Mouse (Mus musculus): ENCODE data around the gene Pou2f3. TPM values are rescaled to one million over a fixed set of nuclear protein-coding genes. Genes with fewer than 3 reads are reported as not detected.

The Pou2f3 gene
- polyA plus RNA-seq, 1 experiment from 2014 or later, result 0.22 TPM

GRCm38 (mm10) chr9:43238631-43239545, 28.7 kb upstream of the Pou2f3 start:
- no peaks in the 10 kb centered on the region for H3K27me3 ChIP-seq
- H3K9me3 ChIP-seq, result no peaks in the 10 kb centered on the region
- peak; percentile 11; the same call in 1 of the 2 replicates for ATAC-seq (ENCODE audit: borderline replicate concordance, extremely low read depth, low FRiP score, low TSS enrichment)
- peaks cover 50% of the 10 kb centered on the region for H3K4me1 ChIP-seq
- H3K4me3 ChIP-seq, result peak overlapping the region; percentile 90
- no peaks in the 10 kb centered on the region for H3K36me3 ChIP-seq
- H3K27ac ChIP-seq, result peak overlapping the region; percentile 90
- H3K4me2 ChIP-seq, result peak overlapping the region; percentile 85
- WGBS, result 2% methylated on average over 51 of the region's 51 CpGs
- H3K9ac ChIP-seq, result peak overlapping the region; percentile 80

DNA sequence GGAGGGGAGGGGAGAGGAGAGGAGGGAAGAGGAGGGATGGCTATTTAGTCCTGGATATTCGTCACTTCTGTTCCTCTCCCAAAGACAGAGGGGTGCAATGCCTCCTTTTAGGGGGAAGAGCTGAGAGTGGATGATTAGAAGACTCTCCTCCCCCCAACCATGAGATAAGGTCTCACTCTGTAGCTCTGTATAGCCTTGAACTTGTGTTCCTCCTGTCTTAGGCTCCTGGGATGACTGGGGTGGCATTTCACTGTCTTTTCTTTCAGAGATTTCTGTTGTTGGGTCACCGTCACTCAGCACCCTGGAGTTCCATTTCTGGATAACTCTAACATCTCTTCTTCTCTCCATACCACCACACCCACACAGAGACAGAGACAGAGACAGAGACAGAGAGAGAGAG, 28.0 kb upstream of the Pou2f3 start:
- no peak for ATAC-seq (ENCODE audit: borderline replicate concordance, extremely low read depth, low FRiP score, low TSS enrichment)
- Histone ChIP-seq H3K4me2 (peak overlapping the region; percentile 85), H3K9ac (peak overlapping the region; percentile 80), H3K27ac (peak overlapping the region; percentile 90; the same call in 1 of the 2 replicates), H3K27me3 (no peaks in the 10 kb centered on the region), H3K9me3 (no peaks in the 10 kb centered on the region), H3K4me1 (peaks cover 57% of the 10 kb centered on the region), H3K36me3 (no peaks in the 10 kb centered on the region), H3K4me3 (peak overlapping the region; percentile 90)
- 49% methylated on average over 2 of the region's 2 CpGs for WGBS

DNA sequence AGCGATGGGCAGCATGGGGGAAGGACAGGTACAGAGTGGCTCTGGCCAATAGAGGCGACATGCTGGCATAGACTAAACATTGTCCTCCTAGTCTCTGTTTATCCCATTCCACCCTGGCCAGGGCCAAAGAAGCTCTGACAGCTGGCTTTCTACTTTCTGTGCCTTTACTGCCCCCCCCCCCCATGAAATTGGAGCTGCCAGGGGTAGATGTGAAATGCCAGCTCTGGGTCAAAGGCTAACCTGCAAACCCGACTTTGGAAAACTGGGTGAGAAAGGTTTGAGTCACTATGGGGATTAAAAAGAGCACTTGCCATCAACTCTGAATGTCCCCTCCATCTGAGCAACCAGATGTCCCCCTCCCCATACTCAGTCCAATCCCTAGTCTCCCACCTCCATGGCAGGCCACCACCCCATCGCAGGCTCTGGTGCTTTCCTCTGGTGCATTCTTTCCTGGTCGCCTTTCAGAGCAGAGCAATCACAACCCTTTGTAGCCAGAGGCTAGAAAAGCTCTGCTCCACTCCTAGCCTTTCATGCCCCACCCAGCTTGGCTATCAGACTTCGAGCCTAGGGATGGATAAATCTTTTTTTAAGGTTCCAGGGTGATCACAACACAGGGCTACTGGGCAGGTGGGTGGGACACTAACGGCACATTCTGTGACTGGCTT, 27.1 kb upstream of the Pou2f3 start:
- H3K4me2 ChIP-seq, result peak overlapping the region; percentile 85
- no peaks in the 10 kb centered on the region for H3K9me3 ChIP-seq
- no peaks in the 10 kb centered on the region for H3K36me3 ChIP-seq
- H3K4me3 ChIP-seq, result peak overlapping the region; percentile 90
- 42% methylated on average over 7 of the region's 7 CpGs for WGBS
- H3K27ac ChIP-seq, result 0 out of 2 replicates have a peak overlapping the region, but pooled peaks have one; percentile 7
- no peaks in the 10 kb centered on the region for H3K27me3 ChIP-seq
- H3K9ac ChIP-seq, result peak overlapping the region; percentile 80; the same call in 1 of the 2 replicates
- ATAC-seq (ENCODE audit: borderline replicate concordance, extremely low read depth, low FRiP score, low TSS enrichment), result no peak
- peaks cover 67% of the 10 kb centered on the region for H3K4me1 ChIP-seq

DNA sequence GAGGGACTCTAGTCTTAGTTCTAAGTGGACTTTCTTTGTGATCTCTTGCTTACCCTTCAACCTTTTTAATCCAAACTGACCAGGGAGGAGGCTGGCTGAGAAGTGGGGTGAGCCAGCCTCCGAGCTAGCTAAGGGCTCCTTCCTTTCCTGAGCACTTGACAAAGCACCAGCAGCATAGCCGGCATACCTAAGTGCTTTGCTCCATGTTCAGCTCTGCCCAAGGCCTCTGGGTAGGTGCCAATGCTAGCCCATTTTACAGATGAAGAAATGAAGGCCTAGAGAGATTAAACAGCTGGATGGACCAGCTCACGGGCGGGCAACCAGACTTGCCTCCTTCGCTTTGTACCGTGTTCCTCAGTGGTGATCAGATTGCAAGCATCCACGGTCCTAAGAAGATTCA, 26.4 kb upstream of the Pou2f3 start:
- Histone ChIP-seq H3K9ac (no peak overlapping the region), H3K4me3 (no peak overlapping the region), H3K4me2 (peak overlapping the region; percentile 85; the same call in 1 of the 2 replicates), H3K9me3 (no peaks in the 10 kb centered on the region), H3K36me3 (no peaks in the 10 kb centered on the region), H3K27ac (no peak overlapping the region), H3K4me1 (peaks cover 73% of the 10 kb centered on the region), H3K27me3 (no peaks in the 10 kb centered on the region)
- WGBS, result 83% methylated on average over 7 of the region's 7 CpGs
- no peak for ATAC-seq (ENCODE audit: borderline replicate concordance, extremely low read depth, low FRiP score, low TSS enrichment)

DNA sequence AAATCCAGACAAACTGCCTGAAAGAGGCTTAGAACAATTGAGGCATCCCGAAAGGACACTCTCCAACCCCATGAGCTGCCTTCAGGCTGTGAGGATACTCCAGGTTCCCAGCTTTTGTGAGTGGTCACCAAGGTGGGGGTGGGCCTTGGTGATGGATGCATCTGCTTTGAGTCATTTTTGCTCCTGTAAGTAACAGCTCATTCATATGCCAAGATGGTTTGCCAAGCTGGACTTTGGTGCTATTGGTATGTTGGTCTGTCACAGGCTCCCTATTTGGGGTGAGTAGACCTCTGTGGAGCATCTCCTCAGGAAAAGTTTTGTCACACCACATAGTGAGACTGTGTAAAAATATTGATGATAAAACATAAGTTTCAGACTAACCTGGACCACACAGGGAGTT, 25.9 kb upstream of the Pou2f3 start:
- H3K4me1 ChIP-seq, result peaks cover 78% of the 10 kb centered on the region
- H3K4me2 ChIP-seq, result 0 out of 2 replicates have a peak overlapping the region, but pooled peaks have one; percentile 85
- 74% methylated on average over 1 of the region's 1 CpGs for WGBS
- H3K4me3 ChIP-seq, result no peak overlapping the region
- no peak overlapping the region for H3K27ac ChIP-seq
- no peaks in the 10 kb centered on the region for H3K36me3 ChIP-seq
- ATAC-seq (ENCODE audit: borderline replicate concordance, extremely low read depth, low FRiP score, low TSS enrichment), result no peak
- H3K27me3 ChIP-seq, result no peaks in the 10 kb centered on the region
- H3K9me3 ChIP-seq, result no peaks in the 10 kb centered on the region
- H3K9ac ChIP-seq, result no peak overlapping the region

- H3K4me3 ChIP-seq, result no peak overlapping the region
- H3K27me3 ChIP-seq, result no peaks in the 10 kb centered on the region
- H3K9me3 ChIP-seq, result no peaks in the 10 kb centered on the region
- H3K4me1 ChIP-seq, result peaks cover 82% of the 10 kb centered on the region
- no peak overlapping the region for H3K9ac ChIP-seq
- WGBS, result 68% methylated on average over 6 of the region's 6 CpGs
- no peak overlapping the region for H3K4me2 ChIP-seq
- no peak for ATAC-seq (ENCODE audit: borderline replicate concordance, extremely low read depth, low FRiP score, low TSS enrichment)
- H3K36me3 ChIP-seq, result no peaks in the 10 kb centered on the region
- H3K27ac ChIP-seq, result no peak overlapping the region
These were observed 25.2 kb upstream of the Pou2f3 start for GRCm38 (mm10) chr9:43235336-43235735.

DNA sequence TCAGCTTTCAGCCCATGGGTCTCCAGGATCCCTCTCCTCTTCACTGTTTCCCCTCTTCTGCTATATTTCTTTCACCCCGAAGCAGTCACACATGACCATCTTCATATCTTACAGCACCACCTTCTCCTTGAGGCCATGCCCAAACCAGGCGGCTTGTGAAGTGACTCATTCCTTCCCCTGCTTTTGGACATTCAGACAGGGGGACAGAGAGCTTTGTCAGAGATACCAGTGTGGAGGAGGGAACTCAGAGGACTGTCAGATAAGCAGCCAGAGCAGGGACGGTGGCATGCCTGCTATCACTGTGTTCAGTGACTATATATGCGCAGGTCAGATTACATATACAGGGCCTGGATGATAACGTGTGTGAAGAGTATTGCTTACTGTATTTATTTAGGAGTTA, 24.3 kb upstream of the Pou2f3 start:
- Histone ChIP-seq H3K27ac (no peak overlapping the region; the same call in 1 of the 2 replicates), H3K4me3 (no peak overlapping the region), H3K4me1 (peaks cover 85% of the 10 kb centered on the region), H3K27me3 (no peaks in the 10 kb centered on the region), H3K9ac (no peak overlapping the region), H3K4me2 (no peak overlapping the region), H3K9me3 (no peaks in the 10 kb centered on the region), H3K36me3 (no peaks in the 10 kb centered on the region)
- ATAC-seq (ENCODE audit: borderline replicate concordance, extremely low read depth, low FRiP score, low TSS enrichment), result no peak
- 46% methylated on average over 5 of the region's 5 CpGs for WGBS

DNA sequence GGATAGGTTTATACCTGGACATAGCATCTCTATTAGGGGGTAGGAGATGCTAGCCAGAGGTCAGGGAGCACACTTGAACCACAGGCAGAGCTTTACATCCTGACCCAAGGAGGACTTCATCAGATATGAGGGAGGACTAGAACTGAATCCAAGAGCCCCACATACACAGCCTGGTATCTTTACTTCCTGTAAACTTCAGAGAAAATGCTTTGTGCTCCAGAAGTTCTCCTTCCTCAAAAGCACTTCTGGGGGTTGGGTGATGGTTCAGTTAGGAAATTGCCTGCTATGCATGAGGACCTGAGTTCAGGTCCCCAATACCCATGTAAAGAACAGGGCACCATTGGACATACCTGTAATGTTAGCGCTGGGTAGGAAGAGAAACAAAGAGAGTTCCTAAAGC, 23.3 kb upstream of the Pou2f3 start:
- Histone ChIP-seq H3K9ac (no peak overlapping the region), H3K27me3 (no peaks in the 10 kb centered on the region), H3K36me3 (no peaks in the 10 kb centered on the region), H3K4me1 (peaks cover 82% of the 10 kb centered on the region), H3K27ac (peak overlapping the region; percentile 76), H3K9me3 (no peaks in the 10 kb centered on the region), H3K4me2 (no peak overlapping the region), H3K4me3 (no peak overlapping the region)
- ATAC-seq (ENCODE audit: borderline replicate concordance, extremely low read depth, low FRiP score, low TSS enrichment), result no peak
- WGBS, result 97% methylated on average over 1 of the region's 1 CpGs

GRCm38 (mm10) chr9:43233044-43233443, 22.9 kb upstream of the Pou2f3 start:
- Histone ChIP-seq H3K36me3 (no peaks in the 10 kb centered on the region), H3K4me1 (peaks cover 80% of the 10 kb centered on the region), H3K27ac (peak overlapping the region; percentile 76), H3K9me3 (no peaks in the 10 kb centered on the region), H3K4me3 (no peak overlapping the region), H3K27me3 (no peaks in the 10 kb centered on the region), H3K9ac (no peak overlapping the region), H3K4me2 (peak overlapping the region; percentile 4; the same call in 1 of the 2 replicates)
- no peak for ATAC-seq (ENCODE audit: borderline replicate concordance, extremely low read depth, low FRiP score, low TSS enrichment)
- WGBS, result 42% methylated on average over 5 of the region's 5 CpGs

GRCm38 (mm10) chr9:43232286-43232685, 22.1 kb upstream of the Pou2f3 start:
- H3K27me3 ChIP-seq, result no peaks in the 10 kb centered on the region
- H3K9me3 ChIP-seq, result no peaks in the 10 kb centered on the region
- no peak overlapping the region for H3K9ac ChIP-seq
- 11% methylated on average over 5 of the region's 5 CpGs for WGBS
- no peaks in the 10 kb centered on the region for H3K36me3 ChIP-seq
- peaks cover 78% of the 10 kb centered on the region for H3K4me1 ChIP-seq
- ATAC-seq (ENCODE audit: borderline replicate concordance, extremely low read depth, low FRiP score, low TSS enrichment), result 0 out of 2 replicates have a peak, but pooled peaks have one; percentile 4
- no peak overlapping the region for H3K4me3 ChIP-seq
- H3K4me2 ChIP-seq, result peak overlapping the region; percentile 25; the same call in 1 of the 2 replicates
- peak overlapping the region; percentile 76 for H3K27ac ChIP-seq

GRCm38 (mm10) chr9:43231805-43232204, 21.6 kb upstream of the Pou2f3 start:
- Histone ChIP-seq H3K4me1 (peaks cover 78% of the 10 kb centered on the region), H3K9ac (no peak overlapping the region), H3K9me3 (no peaks in the 10 kb centered on the region), H3K27ac (peak overlapping the region; percentile 76), H3K27me3 (no peaks in the 10 kb centered on the region), H3K36me3 (no peaks in the 10 kb centered on the region), H3K4me3 (no peak overlapping the region), H3K4me2 (peak overlapping the region; percentile 25; the same call in 1 of the 2 replicates)
- 31% methylated on average over 4 of the region's 4 CpGs for WGBS
- ATAC-seq (ENCODE audit: borderline replicate concordance, extremely low read depth, low FRiP score, low TSS enrichment), result peak; percentile 81
